16 mouse cellular contexts compared by ENCODE assay signal in the genomic region with DNA sequence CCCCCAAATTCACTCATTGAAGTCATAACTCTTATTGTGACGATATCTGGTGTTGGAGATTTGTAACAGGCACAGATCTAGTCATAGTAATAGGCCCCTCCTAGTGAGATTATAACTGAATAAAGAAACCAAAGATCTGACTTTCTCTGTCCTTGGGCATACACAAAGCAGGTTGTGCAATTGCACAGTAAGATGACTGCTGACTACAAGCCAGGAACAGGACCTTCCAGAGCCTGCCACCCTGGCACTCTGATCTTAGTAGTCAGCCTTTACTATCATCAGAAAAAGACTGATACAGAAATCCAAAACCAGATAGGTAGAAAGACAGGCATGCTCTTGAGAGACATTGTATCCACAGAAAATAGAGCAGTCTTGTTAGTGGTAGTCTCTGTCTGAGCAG.
"Had no signal": no experiment of that assay in that cellular context is flagged by ENCODE, and none has a peak within 500 bp of the region (broad histone marks: within the 10 kb centered on the region; RNA-seq: fewer than 3 reads in every experiment).

No protein-coding gene starts in this region.

- H3K27me3 ChIP-seq: limb, embryonic 13.5 days; liver, embryonic 12.5 days; neural tube, embryonic 15.5 days had no signal

- H3K9me3 ChIP-seq: limb, embryonic 13.5 days; liver, embryonic 12.5 days; midbrain, embryonic 10.5 days; neural tube, embryonic 15.5 days had no signal

- H3K27ac ChIP-seq: limb, embryonic 13.5 days; liver, embryonic 12.5 days; midbrain, embryonic 10.5 days; neural tube, embryonic 15.5 days; stomach, postnatal 0 days had no signal

- H3K4me2 ChIP-seq: limb, embryonic 13.5 days; liver, embryonic 12.5 days; lung, embryonic 14.5 days; neural tube, embryonic 15.5 days had no signal

- H3K4me3 ChIP-seq: limb, embryonic 13.5 days; liver, embryonic 12.5 days; midbrain, embryonic 10.5 days; myocyte; neural tube, embryonic 15.5 days had no signal

- H3K9ac ChIP-seq: limb, embryonic 13.5 days; liver, embryonic 12.5 days; lung, embryonic 14.5 days; neural tube, embryonic 15.5 days had no signal

- DNase-seq: kidney, postnatal 14 days; left cerebral cortex, postnatal 4 days; lung, embryonic 14.5 days; lung, postnatal 10 days; lung, postnatal 4 days; midbrain, embryonic 14.5 days; right cerebral cortex, adult 18-20 months; right cerebral cortex, postnatal 25 days; thymus, adult 2 months; thymus, postnatal 25 days had no signal

- H3K4me1 ChIP-seq: limb, embryonic 13.5 days; liver, embryonic 12.5 days; midbrain, embryonic 10.5 days; neural tube, embryonic 15.5 days had no signal

- ATAC-seq: liver, embryonic 12.5 days had no signal

- H3K36me3 ChIP-seq: limb, embryonic 13.5 days; liver, embryonic 12.5 days; midbrain, embryonic 10.5 days; neural tube, embryonic 15.5 days had no signal
